Mouse (Mus musculus) lung, adult 18-20 months (tissue): Measurements from ENCODE around the gene Hecw2.
A peak's percentile ranks its signal among the peaks of the same experiment; 100 is the strongest.

ENCODE experiments used
- DNase-seq, 2 experiments: peaks; one replicate each; pipeline ENCODE4 v3.0.0; 2022; ENCODE audit warnings: mixed read lengths in 2 of 2

The Hecw2 gene

GRCm38 (mm10) chr1:53776176-53776905, 418.6 kb downstream of the Hecw2 start:
- DNase-seq = no peak

- DNase-seq = no peak
Measured at GRCm38 (mm10) chr1:53775545-53775944, 419.4 kb downstream of the Hecw2 start.

- DNase-seq = no peak
Measured at GRCm38 (mm10) chr1:53775036-53775435, 419.9 kb downstream of the Hecw2 start.

DNA sequence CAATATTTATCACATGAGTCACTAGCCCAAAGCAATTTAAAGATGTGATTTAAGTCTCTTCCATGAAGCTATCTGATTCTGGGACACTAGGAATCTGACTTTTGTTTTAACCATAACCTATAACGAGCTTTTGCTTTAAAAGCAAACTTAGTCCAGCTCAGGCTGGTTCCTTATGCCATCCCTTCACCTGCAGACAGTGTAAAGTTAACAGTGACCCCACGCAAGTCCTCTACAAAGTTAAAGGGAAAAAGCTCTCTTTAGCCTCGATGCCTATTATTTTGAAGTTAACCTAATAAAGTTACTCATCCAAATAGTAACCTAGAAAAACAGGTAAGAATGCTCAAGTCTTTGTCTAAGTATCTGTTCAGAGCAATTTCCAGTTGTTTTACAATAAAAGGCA, 420.4 kb downstream of the Hecw2 start:
- DNase-seq = no peak

DNA sequence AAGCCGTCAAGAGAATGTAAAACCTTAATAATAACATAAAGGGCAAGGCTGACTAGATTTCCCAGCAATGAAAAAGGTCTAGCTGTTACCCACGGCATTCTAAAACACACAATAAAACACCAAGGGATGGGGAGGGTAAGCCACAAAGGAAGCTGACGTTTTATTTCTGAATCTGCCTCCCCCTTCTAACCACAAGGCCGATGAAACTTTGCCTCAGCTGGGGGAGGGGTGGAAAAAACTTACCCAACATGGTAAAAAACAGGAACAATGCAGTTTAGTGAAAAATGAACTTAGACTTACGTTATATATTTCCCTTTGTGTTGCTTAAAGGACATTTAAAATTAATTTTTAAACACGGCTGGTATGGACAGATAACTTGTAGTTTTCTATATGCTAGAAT, 421.0 kb downstream of the Hecw2 start:
- DNase-seq = peak; percentile 55 to 59

GRCm38 (mm10) chr1:53772967-53773366, 422.0 kb downstream of the Hecw2 start:
- DNase-seq = no peak

GRCm38 (mm10) chr1:53771476-53771875, 423.5 kb downstream of the Hecw2 start:
- DNase-seq = no peak

DNA sequence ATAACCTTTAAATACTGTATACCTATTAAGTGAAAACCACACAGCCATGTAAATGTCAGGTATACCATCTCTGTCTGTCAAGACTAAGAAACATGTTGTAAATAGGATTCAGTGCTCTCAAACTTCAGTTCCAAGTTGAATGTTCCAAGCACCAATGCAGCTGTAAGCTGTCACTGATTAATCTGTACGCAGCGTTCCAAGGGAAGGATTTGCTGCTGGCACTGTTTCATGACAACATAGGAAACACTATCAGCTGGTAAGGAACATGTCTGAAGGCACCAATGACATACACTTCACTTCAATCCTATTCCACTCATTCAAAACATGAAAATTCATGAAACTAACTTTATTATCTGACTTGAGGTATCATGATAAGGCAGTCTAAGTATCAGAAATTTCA, 428.9 kb downstream of the Hecw2 start:
- DNase-seq = no peak

- DNase-seq = no peak
Measured at GRCm38 (mm10) chr1:53757316-53757715, 437.7 kb downstream of the Hecw2 start.
